Mouse (Mus musculus): Measurements from ENCODE around the gene Lrrc20. TPM values are rescaled to one million over a fixed set of nuclear protein-coding genes. Genes with fewer than 3 reads are reported as not detected.

Lrrc20 gene
- polyA plus RNA-seq, 2 experiments, result 10.4 to 11.3 TPM

GRCm38 (mm10) chr10:61482771-61483170 is 7.2 kb downstream of the Lrrc20 start:
- Histone ChIP-seq H3K9me3 (ENCODE audit: control insufficient read depth, low read length) (no peaks in the 10 kb centered on the region), H3K4me1 (ENCODE audit: control insufficient read depth, insufficient read depth, low read length) (no peaks in the 10 kb centered on the region), H3K4me3 (replicated peaks; ENCODE audit: low read length) (no peak overlapping the region), H3K4me2 (replicated peaks; ENCODE audit: low read depth, low read length, severe bottlenecking) (no peak overlapping the region), H3K9ac (ENCODE audit: low read depth, low read length, severe bottlenecking) (no peak overlapping the region), H3K36me3 (ENCODE audit: control insufficient read depth, insufficient read depth, low read length) (no peaks in the 10 kb centered on the region), H3K27ac (replicated peaks; ENCODE audit: low read depth, low read length) (no peak overlapping the region), H3K27me3 (ENCODE audit: control insufficient read depth, insufficient read depth, low read length) (no peaks in the 10 kb centered on the region)
- DNase-seq (ENCODE audit: low spot score), result no peak
- ATAC-seq (ENCODE audit: low FRiP score, low read depth), result no peak
- no peak for TF ChIP-seq POLR2A (IDR thresholded peaks at IDR 0.05; ENCODE audit: borderline replicate concordance, extremely low read depth, insufficient read depth, insufficient read length)
- WGBS, result 94% methylated on average over 7 of the region's 7 CpGs

- H3K4me2 ChIP-seq (replicated peaks; ENCODE audit: low read depth, low read length, severe bottlenecking), result no peak overlapping the region
- TF ChIP-seq POLR2A (IDR thresholded peaks at IDR 0.05; ENCODE audit: borderline replicate concordance, extremely low read depth, insufficient read depth, insufficient read length), result no peak
- no peak overlapping the region for H3K9ac ChIP-seq (ENCODE audit: low read depth, low read length, severe bottlenecking)
Measured at GRCm38 (mm10) chr10:61484801-61485200, 9.2 kb downstream of the Lrrc20 start.

GRCm38 (mm10) chr10:61486551-61487339 is 11.1 kb downstream of the Lrrc20 start:
- ATAC-seq (ENCODE audit: low FRiP score, low read depth), result no peak
- WGBS, result 85% methylated on average over 8 of the region's 8 CpGs
- H3K27me3 ChIP-seq (ENCODE audit: control insufficient read depth, insufficient read depth, low read length), result no peaks in the 10 kb centered on the region
- no peaks in the 10 kb centered on the region for H3K9me3 ChIP-seq (ENCODE audit: control insufficient read depth, low read length)
- no peak for TF ChIP-seq POLR2A (IDR thresholded peaks at IDR 0.05; ENCODE audit: borderline replicate concordance, extremely low read depth, insufficient read depth, insufficient read length)
- no peak overlapping the region for H3K9ac ChIP-seq (ENCODE audit: low read depth, low read length, severe bottlenecking)
- H3K36me3 ChIP-seq (ENCODE audit: control insufficient read depth, insufficient read depth, low read length), result no peaks in the 10 kb centered on the region
- H3K4me3 ChIP-seq (replicated peaks; ENCODE audit: low read length), result no peak overlapping the region
- no peak overlapping the region for H3K27ac ChIP-seq (replicated peaks; ENCODE audit: low read depth, low read length)
- H3K4me1 ChIP-seq (ENCODE audit: control insufficient read depth, insufficient read depth, low read length), result no peaks in the 10 kb centered on the region
- H3K4me2 ChIP-seq (replicated peaks; ENCODE audit: low read depth, low read length, severe bottlenecking), result no peak overlapping the region
- DNase-seq (ENCODE audit: low spot score), result no peak

More at GRCm38 (mm10) chr10:61484801-61485200, 9.2 kb downstream of the Lrrc20 start:
- Histone ChIP-seq H3K4me1 (ENCODE audit: control insufficient read depth, insufficient read depth, low read length) (no peaks in the 10 kb centered on the region), H3K9me3 (ENCODE audit: control insufficient read depth, low read length) (no peaks in the 10 kb centered on the region), H3K4me3 (replicated peaks; ENCODE audit: low read length) (no peak overlapping the region), H3K27ac (replicated peaks; ENCODE audit: low read depth, low read length) (no peak overlapping the region), H3K36me3 (ENCODE audit: control insufficient read depth, insufficient read depth, low read length) (no peaks in the 10 kb centered on the region), H3K27me3 (ENCODE audit: control insufficient read depth, insufficient read depth, low read length) (no peaks in the 10 kb centered on the region)
- 69% methylated on average over 11 of the region's 11 CpGs for WGBS
- no peak for DNase-seq (ENCODE audit: low spot score)
- ATAC-seq (ENCODE audit: low FRiP score, low read depth), result no peak

- ATAC-seq (ENCODE audit: low FRiP score, low read depth), result no peak
- no peak for TF ChIP-seq POLR2A (IDR thresholded peaks at IDR 0.05; ENCODE audit: borderline replicate concordance, extremely low read depth, insufficient read depth, insufficient read length)
- H3K4me3 ChIP-seq (replicated peaks; ENCODE audit: low read length), result no peak overlapping the region
- H3K27ac ChIP-seq (replicated peaks; ENCODE audit: low read depth, low read length), result no peak overlapping the region
- no peaks in the 10 kb centered on the region for H3K4me1 ChIP-seq (ENCODE audit: control insufficient read depth, insufficient read depth, low read length)
- DNase-seq (ENCODE audit: low spot score), result no peak
- no peak overlapping the region for H3K9ac ChIP-seq (ENCODE audit: low read depth, low read length, severe bottlenecking)
- H3K4me2 ChIP-seq (replicated peaks; ENCODE audit: low read depth, low read length, severe bottlenecking), result no peak overlapping the region
- no peaks in the 10 kb centered on the region for H3K27me3 ChIP-seq (ENCODE audit: control insufficient read depth, insufficient read depth, low read length)
- WGBS, result 76% methylated on average over 6 of the region's 6 CpGs
- H3K36me3 ChIP-seq (ENCODE audit: control insufficient read depth, insufficient read depth, low read length), result no peaks in the 10 kb centered on the region
- no peaks in the 10 kb centered on the region for H3K9me3 ChIP-seq (ENCODE audit: control insufficient read depth, low read length)
Measured at GRCm38 (mm10) chr10:61488522-61489110, 13.0 kb downstream of the Lrrc20 start.

GRCm38 (mm10) chr10:61491573-61491972 is 16.0 kb downstream of the Lrrc20 start:
- no peak for ATAC-seq (ENCODE audit: low FRiP score, low read depth)
- no peak overlapping the region for H3K9ac ChIP-seq (ENCODE audit: low read depth, low read length, severe bottlenecking)
- DNase-seq (ENCODE audit: low spot score), result no peak
- peaks cover 20% of the 10 kb centered on the region for H3K4me1 ChIP-seq (ENCODE audit: control insufficient read depth, insufficient read depth, low read length)
- H3K27me3 ChIP-seq (ENCODE audit: control insufficient read depth, insufficient read depth, low read length), result no peaks in the 10 kb centered on the region
- no peak overlapping the region for H3K4me2 ChIP-seq (replicated peaks; ENCODE audit: low read depth, low read length, severe bottlenecking)
- TF ChIP-seq POLR2A (IDR thresholded peaks at IDR 0.05; ENCODE audit: borderline replicate concordance, extremely low read depth, insufficient read depth, insufficient read length), result no peak
- H3K27ac ChIP-seq (replicated peaks; ENCODE audit: low read depth, low read length), result no peak overlapping the region
- no peak overlapping the region for H3K4me3 ChIP-seq (replicated peaks; ENCODE audit: low read length)
- no peaks in the 10 kb centered on the region for H3K9me3 ChIP-seq (ENCODE audit: control insufficient read depth, low read length)
- H3K36me3 ChIP-seq (ENCODE audit: control insufficient read depth, insufficient read depth, low read length), result no peaks in the 10 kb centered on the region
- WGBS, result 47% methylated on average over 8 of the region's 8 CpGs

Measured in limb, embryonic 14.5 days (tissue).